ENCODE assay signal across 26 mouse cellular contexts in the genomic region with DNA sequence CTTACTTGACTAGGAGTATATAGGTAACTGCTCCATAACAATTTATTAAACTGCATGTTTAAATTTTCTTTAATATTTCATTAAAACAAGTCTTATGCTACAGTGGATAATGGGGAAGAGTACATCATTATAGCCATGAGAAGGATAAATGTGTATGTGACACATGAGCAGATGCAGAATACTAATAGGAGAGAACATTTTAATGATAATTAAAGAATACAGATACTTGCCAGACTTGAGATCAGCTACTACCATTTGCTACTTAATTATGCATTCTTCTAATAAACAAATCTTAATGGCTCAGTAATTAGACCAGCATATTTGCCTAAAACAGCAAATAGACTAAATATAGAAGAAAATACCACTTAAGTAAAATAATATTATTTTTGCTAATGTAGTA.
"Had no signal": no experiment of that assay in that cellular context is flagged by ENCODE, and none has a peak within 500 bp of the region (broad histone marks: within the 10 kb centered on the region; RNA-seq: fewer than 3 reads in every experiment).

No protein-coding gene starts in this region.

- ATAC-seq: hindbrain, postnatal 0 days; intestine, embryonic 16.5 days had no signal

- H3K36me3 ChIP-seq: heart, embryonic 13.5 days; heart, embryonic 15.5 days; hindbrain, embryonic 13.5 days; hindbrain, embryonic 15.5 days; limb, embryonic 10.5 days; limb, embryonic 12.5 days; liver, embryonic 13.5 days; liver, embryonic 15.5 days had no signal

- DNase-seq: gastrocnemius, postnatal 14 days; gastrocnemius, postnatal 36 days; heart, adult 11 months; heart, adult 2 months; heart, postnatal 14 days; heart, postnatal 36 days; kidney, adult 11 months; kidney, adult 8-10 months; kidney, postnatal 10 days; kidney, postnatal 25 days; kidney, postnatal 4 days; liver; liver, embryonic 13.5 days had no signal

- H3K27me3 ChIP-seq: heart, embryonic 13.5 days; heart, embryonic 15.5 days; hindbrain, embryonic 13.5 days; hindbrain, embryonic 15.5 days; limb, embryonic 12.5 days; liver, embryonic 13.5 days; liver, embryonic 15.5 days had no signal

- H3K27ac ChIP-seq: heart, adult 2 months; heart, embryonic 13.5 days; heart, embryonic 15.5 days; hindbrain, embryonic 13.5 days; hindbrain, embryonic 15.5 days; hindbrain, postnatal 0 days; layer of hippocampus, adult 2 months; left cerebral cortex, adult 2 months; limb, embryonic 10.5 days; limb, embryonic 12.5 days; liver, embryonic 13.5 days; liver, embryonic 15.5 days had no signal

- H3K9me3 ChIP-seq: heart, embryonic 13.5 days; heart, embryonic 15.5 days; hindbrain, embryonic 13.5 days; hindbrain, embryonic 15.5 days; limb, embryonic 10.5 days; limb, embryonic 12.5 days; liver, embryonic 13.5 days; liver, embryonic 15.5 days had no signal

- H3K9ac ChIP-seq: heart, embryonic 13.5 days; heart, embryonic 15.5 days; hindbrain, embryonic 13.5 days; hindbrain, embryonic 15.5 days; limb, embryonic 12.5 days; liver, embryonic 13.5 days; liver, embryonic 15.5 days had no signal

- H3K4me1 ChIP-seq: heart, embryonic 13.5 days; heart, embryonic 15.5 days; hindbrain, embryonic 13.5 days; hindbrain, embryonic 15.5 days; limb, embryonic 10.5 days; limb, embryonic 12.5 days; liver, embryonic 13.5 days; liver, embryonic 15.5 days had no signal

- H3K4me2 ChIP-seq: heart, embryonic 11.5 days; heart, embryonic 13.5 days; heart, embryonic 15.5 days; hindbrain, embryonic 13.5 days; hindbrain, embryonic 15.5 days; limb, embryonic 12.5 days; liver, embryonic 11.5 days; liver, embryonic 13.5 days; liver, embryonic 15.5 days had no signal

- H3K4me3 ChIP-seq: heart, adult 2 months; heart, embryonic 13.5 days; heart, embryonic 15.5 days; hindbrain, embryonic 13.5 days; hindbrain, embryonic 15.5 days; layer of hippocampus, adult 2 months; left cerebral cortex, adult 2 months; limb, embryonic 10.5 days; limb, embryonic 12.5 days; liver, embryonic 13.5 days; liver, embryonic 15.5 days had no signal
